Mouse (Mus musculus) lung, adult 18-20 months (tissue): ENCODE results near the gene Mrpl43.

Source experiments
- DNase-seq, 2 experiments: peaks; one replicate each; pipeline ENCODE4 v3.0.0; 2022; ENCODE audit warnings: mixed read lengths in 2 of 2

Mrpl43 gene

DNA sequence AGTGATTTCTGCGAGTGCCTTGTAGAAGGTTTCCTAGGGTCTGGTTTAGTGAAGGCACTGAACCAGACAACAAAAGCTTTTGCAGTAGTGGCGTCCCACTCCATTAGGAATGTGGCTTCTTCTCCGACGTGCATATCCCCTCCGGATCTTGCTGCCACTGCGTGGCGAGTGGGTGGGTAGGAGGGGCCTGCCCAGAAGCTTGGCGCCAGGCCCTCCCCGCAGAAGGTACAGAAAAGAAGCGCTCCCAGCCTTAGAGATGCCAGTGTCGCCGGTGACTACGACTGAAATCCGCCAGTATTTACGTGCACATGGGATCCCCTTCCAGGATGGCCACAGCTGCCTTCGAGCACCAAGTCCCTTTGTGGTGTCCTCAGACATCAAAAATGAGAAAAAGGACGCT lies 779 bp upstream of the Mrpl43 start:
- DNase-seq = no peak

- peak; percentile 71 to 76 for DNase-seq
Measured at GRCm38 (mm10) chr19:45005444-45005843, 798 bp downstream of the Mrpl43 start, which contains the start of gene Twnk. Gene Twnk (plus strand): TSS chr19:45005663.

DNA sequence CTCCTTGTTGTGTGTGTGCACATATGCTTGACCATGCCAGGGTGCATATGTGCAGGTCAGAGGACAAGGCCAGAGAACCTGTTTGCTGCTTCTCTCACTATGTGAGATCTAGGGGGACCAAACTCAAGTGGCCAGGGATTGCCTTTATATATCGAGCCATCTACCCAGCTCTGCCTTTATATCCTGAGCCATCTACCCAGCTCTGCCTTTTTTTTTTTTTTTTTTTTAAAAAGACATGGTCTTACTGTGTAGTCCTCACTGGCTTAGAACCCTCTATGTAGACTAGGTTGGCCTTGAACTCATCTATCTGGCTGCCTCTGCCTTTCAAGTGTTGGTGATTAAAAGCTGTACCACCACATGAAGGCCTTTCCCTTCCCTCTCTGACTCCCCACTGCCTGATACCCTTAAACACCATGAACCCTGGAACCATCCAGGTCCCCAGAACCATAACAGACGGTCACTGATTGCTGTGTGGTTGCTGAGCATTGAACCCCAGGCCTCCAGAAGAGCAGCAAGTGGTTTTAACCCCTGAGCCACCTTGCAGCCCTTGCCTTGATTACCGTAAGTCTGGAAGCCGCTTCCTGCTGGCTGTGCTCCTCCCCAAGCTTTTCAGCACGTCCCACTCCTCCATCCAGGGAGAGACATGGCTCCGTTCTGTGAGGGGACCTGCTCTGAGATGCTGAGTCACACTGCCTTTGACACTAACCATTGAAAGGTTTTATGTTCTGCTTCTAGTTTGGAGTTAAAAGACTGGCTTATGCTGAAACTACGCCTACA lies 2.3 kb downstream of the Mrpl43 start:
- no peak for DNase-seq

DNA sequence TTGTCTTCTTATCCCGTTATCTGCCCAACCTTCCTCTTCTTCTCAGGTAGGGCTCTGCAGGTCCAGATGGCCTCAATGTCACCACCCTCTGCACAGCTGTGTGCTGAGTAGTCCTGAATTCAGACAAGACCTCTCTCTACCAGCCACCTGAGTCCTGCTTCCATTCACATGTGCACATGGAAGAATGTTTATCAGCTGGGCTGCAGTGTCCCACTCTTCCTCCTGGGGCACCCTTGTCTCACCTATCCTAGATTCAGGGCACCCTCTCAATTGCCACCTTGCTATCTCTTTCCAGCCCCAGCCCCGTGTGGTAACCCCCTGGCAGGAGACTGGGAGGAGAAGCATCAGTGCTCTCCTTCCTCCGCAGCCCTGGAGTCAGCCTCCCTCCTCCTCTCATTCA lies 3.9 kb downstream of the Mrpl43 start:
- no peak for DNase-seq

DNA sequence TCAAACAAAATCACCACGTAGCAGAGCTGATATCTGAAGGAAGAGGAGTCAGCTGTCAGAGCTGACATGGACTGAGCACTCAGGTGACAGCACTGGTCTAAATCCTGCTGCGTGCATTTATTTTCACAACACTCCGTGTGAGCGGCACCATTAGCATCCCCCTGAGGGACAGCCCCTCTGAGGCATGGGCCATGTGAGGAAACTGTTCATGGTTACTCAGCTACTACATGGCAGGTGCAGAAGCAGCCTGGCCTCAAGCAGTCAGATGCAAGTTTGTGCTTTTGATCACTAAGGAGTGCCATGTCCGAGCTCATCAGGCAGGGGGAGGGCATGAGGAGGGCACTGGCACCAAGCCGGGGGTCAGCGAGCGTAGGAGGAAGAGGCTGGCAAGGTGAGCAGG lies 6.6 kb downstream of the Mrpl43 start:
- no peak for DNase-seq

DNA sequence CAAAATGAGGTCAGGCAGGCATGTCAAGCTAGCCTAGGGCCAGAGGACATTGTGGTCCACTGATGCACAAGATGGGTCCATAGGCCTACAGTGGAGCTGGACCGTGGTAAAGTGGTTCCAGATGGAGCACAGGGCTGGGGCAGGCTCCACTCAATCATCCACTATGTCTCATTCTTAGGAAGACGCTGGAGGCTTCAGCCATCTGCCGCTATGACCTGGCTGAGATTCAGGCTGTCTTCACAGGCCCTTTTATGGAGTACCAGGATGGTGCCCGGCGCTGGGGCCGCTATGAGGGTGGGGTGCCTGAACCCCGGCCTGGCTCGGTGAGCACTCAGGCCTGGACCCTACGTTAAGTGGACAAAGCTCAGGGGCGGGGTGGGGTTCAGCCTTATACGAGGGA lies 8.5 kb downstream of the Mrpl43 start:
- no peak for DNase-seq

DNA sequence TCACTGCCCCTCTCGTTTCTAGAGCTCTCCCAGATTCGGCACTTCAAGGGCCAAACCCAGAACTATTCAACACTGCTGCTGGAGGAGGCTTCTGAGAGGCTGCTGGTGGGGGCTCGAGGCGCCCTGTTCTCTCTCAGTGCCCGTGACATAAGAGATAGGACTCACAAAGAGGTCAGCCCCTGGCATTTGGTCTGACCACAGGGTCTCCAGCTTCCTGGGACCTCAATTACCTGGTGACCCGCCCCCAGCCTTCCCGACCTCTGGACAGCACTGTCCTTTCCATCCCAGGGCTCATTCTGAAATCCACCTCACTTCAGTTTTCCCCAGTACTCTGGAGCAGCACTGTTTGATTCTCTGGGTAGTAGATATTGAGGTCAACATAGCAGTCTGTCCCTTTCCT lies 13.5 kb downstream of the Mrpl43 start:
- DNase-seq = no peak

- DNase-seq = no peak
Measured at GRCm38 (mm10) chr19:44992246-44992645, 14.0 kb downstream of the Mrpl43 start.

GRCm38 (mm10) chr19:44991031-44991430 lies 15.2 kb downstream of the Mrpl43 start:
- no peak for DNase-seq

DNA sequence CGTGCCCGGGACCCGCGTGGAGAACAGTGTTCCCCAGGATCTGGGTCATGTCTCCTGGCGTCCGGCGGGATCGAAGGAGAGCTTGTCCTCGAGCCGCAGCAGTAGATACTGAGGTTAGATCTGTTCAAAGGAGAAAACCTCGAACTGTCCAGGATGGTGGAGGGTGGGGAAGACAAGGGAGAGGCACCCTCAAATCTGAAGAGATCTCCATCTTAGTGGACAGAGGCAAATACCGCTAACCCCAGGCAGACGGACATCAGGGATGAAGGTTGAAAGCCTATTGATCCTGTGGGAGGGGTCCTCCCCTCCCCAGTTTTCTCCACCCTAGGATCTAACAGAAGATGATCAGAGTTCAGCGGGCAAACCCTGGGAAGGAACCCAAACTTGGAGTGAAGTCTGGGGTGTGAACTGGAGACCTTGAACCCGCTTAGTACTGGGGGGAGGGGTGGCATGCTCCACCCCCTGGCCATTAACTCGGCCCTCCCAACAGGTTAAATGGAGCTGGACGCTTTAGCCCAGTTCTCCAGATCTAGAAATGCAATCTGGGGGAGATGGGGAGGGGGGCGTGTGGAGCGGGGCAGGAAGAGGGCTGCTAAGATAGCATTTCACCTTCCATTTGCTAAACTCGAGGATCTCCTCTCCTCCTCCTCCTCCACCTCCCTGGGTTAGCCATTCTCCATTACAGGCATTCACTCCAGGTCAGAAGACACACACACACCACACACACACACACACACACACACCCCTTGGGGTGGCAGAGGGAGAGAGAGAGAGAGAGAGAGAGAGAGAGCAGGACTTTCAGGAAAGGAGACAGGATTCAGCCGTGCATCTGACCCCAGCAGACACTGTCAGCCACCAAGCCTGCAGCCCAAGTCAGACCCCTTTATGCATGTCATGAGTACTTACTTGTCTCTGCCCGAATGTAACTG lies 16.4 kb downstream of the Mrpl43 start:
- DNase-seq = no peak

GRCm38 (mm10) chr19:44988831-44989566 lies 17.2 kb downstream of the Mrpl43 start, which contains the start of gene Sema4g:
Gene Sema4g (plus strand): TSS chr19:44989101.
- peak in 1 of 2 experiments; percentile 9 for DNase-seq

DNA sequence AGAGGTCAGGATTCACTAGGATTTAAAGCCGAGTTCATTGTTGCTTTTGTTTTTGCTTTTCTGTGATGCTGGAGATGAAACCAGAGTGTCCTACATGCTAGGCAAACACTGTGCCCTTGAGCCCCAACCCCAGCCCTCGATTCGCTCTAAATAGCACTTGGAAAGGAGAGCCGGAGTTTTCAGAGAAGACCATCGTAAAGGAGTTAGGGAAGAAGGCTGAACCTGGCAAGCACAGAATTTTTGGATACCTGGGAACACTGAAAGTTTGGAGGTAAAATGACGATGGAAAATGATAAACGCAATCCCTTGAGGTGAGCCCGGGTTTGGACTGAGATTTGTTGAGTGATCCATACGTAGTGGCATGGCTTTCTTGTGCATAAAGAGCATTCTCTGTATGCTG lies 17.9 kb downstream of the Mrpl43 start:
- no peak for DNase-seq

DNA sequence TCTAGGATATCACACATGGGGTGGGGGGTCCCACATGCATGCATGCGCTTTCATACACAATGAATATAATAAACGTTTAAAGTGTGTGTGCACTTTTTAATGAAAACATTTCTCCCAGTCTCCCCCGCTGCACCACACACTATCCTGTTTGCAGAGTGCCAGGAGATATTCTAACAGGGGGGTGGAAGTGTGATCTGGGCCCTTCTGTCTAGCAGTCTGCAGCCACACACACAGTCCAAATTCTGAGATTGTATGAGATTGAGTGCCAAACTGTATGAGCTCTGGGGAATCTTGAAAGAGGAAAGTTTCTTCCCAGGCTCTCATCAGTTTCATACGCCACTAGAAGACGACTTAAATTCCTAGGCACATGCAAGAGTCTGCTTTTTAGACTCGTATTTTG lies 18.4 kb downstream of the Mrpl43 start:
- no peak for DNase-seq

- no peak for DNase-seq
Measured at GRCm38 (mm10) chr19:44987004-44987403, 19.2 kb downstream of the Mrpl43 start.

GRCm38 (mm10) chr19:44985159-44985988 lies 20.9 kb downstream of the Mrpl43 start:
- no peak for DNase-seq

DNA sequence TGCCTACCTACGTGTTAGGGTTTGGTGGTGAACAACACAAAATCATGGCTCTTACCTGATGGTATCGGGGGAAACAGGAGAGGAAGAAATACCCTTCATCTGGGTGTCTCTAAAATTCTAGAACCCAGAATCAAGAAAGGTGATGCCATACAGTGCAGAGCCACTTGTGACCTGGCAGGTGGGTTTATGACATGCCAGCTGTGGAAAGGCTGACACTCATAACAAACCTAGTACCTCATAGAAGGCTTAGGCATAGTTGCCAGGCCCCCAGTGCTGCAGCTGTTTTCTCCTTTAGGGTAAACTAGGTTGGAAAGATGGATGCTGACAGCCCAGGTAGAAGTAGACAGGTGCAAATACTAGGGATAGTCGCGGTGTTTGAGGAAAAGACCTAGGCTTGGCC lies 21.8 kb downstream of the Mrpl43 start:
- no peak for DNase-seq

DNA sequence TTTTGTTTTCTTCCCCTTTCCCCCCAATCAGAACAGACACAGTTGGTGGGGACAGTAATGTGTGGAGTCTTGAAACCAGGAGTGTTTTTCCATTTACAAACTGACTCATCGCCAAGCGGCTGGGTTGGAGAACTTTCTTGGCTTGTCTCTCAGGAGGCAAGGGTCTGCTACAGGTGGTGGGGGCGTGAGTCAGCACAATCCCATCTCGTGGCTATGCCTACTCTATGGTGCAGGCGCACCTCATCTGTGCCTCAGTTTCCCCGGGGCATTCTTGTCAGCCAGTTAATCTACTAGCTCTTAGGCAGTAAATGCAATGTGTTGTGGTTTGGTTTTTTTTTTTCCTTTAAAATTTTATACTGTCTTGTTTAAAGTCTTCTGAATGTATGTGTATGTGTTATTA lies 22.9 kb downstream of the Mrpl43 start:
- DNase-seq = no peak

- no peak for DNase-seq
Measured at GRCm38 (mm10) chr19:44982477-44983115, 23.6 kb downstream of the Mrpl43 start.

DNA sequence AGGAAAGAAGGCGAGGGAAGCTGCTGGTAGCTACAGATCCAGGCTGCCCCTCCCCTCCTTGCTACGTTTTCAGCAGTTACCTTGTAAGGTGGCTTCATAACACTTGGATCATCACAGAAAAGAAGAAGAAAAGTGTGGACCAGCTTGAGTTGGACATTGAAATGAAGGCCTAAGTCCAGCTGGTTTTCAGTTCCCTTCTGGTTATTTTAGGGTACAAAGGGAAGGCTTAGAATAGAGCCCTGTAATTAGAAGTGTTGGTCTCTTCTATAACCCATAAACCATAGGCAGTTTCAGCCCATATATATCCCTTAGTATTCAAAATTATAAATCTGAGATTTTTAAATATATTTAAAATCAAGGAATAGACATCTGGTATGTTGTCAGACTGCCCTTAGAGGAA lies 25.5 kb downstream of the Mrpl43 start:
- no peak for DNase-seq

- no peak for DNase-seq
Measured at GRCm38 (mm10) chr19:44977148-44977547, 29.1 kb downstream of the Mrpl43 start.

GRCm38 (mm10) chr19:44976636-44977035 lies 29.6 kb downstream of the Mrpl43 start:
- no peak for DNase-seq

- DNase-seq = no peak
Measured at GRCm38 (mm10) chr19:44968329-44968728, 37.9 kb downstream of the Mrpl43 start.
